Mouse (Mus musculus): Measurements from ENCODE around the gene Lamb3. TPM values are rescaled to one million over a fixed set of nuclear protein-coding genes. Genes with fewer than 3 reads are reported as not detected.

Lamb3 gene
- total RNA-seq, 2 experiments from 2014 or later, result 0.89 to 1.6 TPM

Other genes with a start within 250 kb of the Lamb3 start
- 10 to 100 TPM; 20.9 to 28.3 TPM for gene Syt14, start 171.9 kb upstream of the Lamb3 start, total RNA-seq (2021)
- 10 to 100 TPM; 14.3 to 20.4 TPM for gene Diexf, start 77.4 kb upstream of the Lamb3 start, total RNA-seq (2021)
- gene Irf6, start 54.6 kb upstream of the Lamb3 start, total RNA-seq (2021), result 1 to 10 TPM in 1 of 2 experiments, under 1 TPM in 1; 0.99 to 1.7 TPM
- gene A130010J15Rik, start 39.7 kb upstream of the Lamb3 start, total RNA-seq (2021), result 1 to 10 TPM; 2.6 to 3.2 TPM
- 1 to 10 TPM; 1.6 to 2.0 TPM for gene Traf3ip3, start 6.0 kb upstream of the Lamb3 start, total RNA-seq (2021)
- gene Hsd11b1, start 56.4 kb downstream of the Lamb3 start, total RNA-seq (2021), result 10 to 100 TPM; 14.2 to 26.7 TPM
- gene G0s2, start 65.5 kb downstream of the Lamb3 start, total RNA-seq (2021), result 1 to 10 TPM; 5.3 to 8.7 TPM
- gene Camk1g, start 162.6 kb downstream of the Lamb3 start, total RNA-seq (2021), result 10 to 100 TPM; 32.4 to 47.1 TPM

All from left cerebral cortex, postnatal 36 days (tissue).